ENCODE assay signal across 9 mouse cellular contexts in genomic region chr6:125364448-125364847, GRCm38 (mm10). TPM values are rescaled to one million over a fixed set of nuclear protein-coding genes. Genes with fewer than 3 reads are reported as not detected.
A peak's percentile ranks its signal among the peaks of the same experiment; 100 is the strongest.
DNase-seq lines count a peak whose midpoint lies in the region; ATAC-seq lines count a peak whose summit lies in the region.
"Had no signal": no experiment of that assay in that cellular context is flagged by ENCODE, and none has a peak within 500 bp of the region (broad histone marks: within the 10 kb centered on the region; RNA-seq: fewer than 3 reads in every experiment).

No protein-coding gene starts in this region.

- no peak overlapping the region for H3K9ac ChIP-seq in forebrain, embryonic 15.5 days (replicated peaks)
- no peak overlapping the region for H3K9ac ChIP-seq in midbrain, embryonic 11.5 days (ENCODE audit: low read length)
- no peak overlapping the region for H3K9ac ChIP-seq in kidney, embryonic 14.5 days (ENCODE audit: low read depth, low read length)
- H3K9ac ChIP-seq in stomach, embryonic 15.5 days, result no peak overlapping the region
- H3K9ac ChIP-seq: forebrain, embryonic 13.5 days had no signal

- H3K4me3 ChIP-seq in forebrain, embryonic 10.5 days, result peak overlapping the region; percentile 6; the same call in 1 of the 2 replicates
- H3K4me3 ChIP-seq in forebrain, embryonic 15.5 days, result no peak overlapping the region
- H3K4me3 ChIP-seq in midbrain, embryonic 11.5 days (ENCODE audit: low read depth, low read length), result no peak overlapping the region
- no peak overlapping the region for H3K4me3 ChIP-seq in midbrain, embryonic 10.5 days
- no peak overlapping the region for H3K4me3 ChIP-seq in kidney, embryonic 14.5 days (ENCODE audit: low read length)
- H3K4me3 ChIP-seq in stomach, embryonic 15.5 days (replicated peaks), result no peak overlapping the region
- H3K4me3 ChIP-seq: forebrain, embryonic 13.5 days had no signal

- WGBS in forebrain, embryonic 10.5 days, result 9% methylated on average over 8 of the region's 8 CpGs
- WGBS in forebrain, embryonic 15.5 days, result 3% methylated on average over 8 of the region's 8 CpGs
- 8% methylated on average over 8 of the region's 8 CpGs for WGBS in midbrain, embryonic 11.5 days
- WGBS in midbrain, embryonic 10.5 days, result 4% methylated on average over 8 of the region's 8 CpGs
- 6% methylated on average over 8 of the region's 8 CpGs for WGBS in kidney, embryonic 14.5 days
- WGBS in stomach, embryonic 15.5 days, result 6% methylated on average over 8 of the region's 8 CpGs

- no peak for ATAC-seq in forebrain, embryonic 15.5 days (replicated peaks)
- no peak for ATAC-seq in midbrain, embryonic 11.5 days (ENCODE audit: low FRiP score)
- ATAC-seq in kidney, embryonic 14.5 days (ENCODE audit: low FRiP score, low TSS enrichment), result peak; percentile 29; the same call in 1 of the 2 replicates
- ATAC-seq in stomach, embryonic 15.5 days (ENCODE audit: insufficient read depth, low FRiP score, low read depth), result no peak
- ATAC-seq: forebrain, embryonic 13.5 days had no signal

- H3K36me3 ChIP-seq in forebrain, embryonic 10.5 days (replicated peaks), result peaks cover 18% of the 10 kb centered on the region
- no peaks in the 10 kb centered on the region for H3K36me3 ChIP-seq in forebrain, embryonic 15.5 days
- no peaks in the 10 kb centered on the region for H3K36me3 ChIP-seq in midbrain, embryonic 11.5 days (ENCODE audit: control insufficient read depth, insufficient read depth, low read length)
- peaks cover 4% of the 10 kb centered on the region; the same call in 1 of the 2 replicates for H3K36me3 ChIP-seq in midbrain, embryonic 10.5 days
- H3K36me3 ChIP-seq in kidney, embryonic 14.5 days (ENCODE audit: control insufficient read depth, insufficient read depth, low read length), result peaks cover 23% of the 10 kb centered on the region
- H3K36me3 ChIP-seq in stomach, embryonic 15.5 days, result peaks cover 7% of the 10 kb centered on the region

- no peaks in the 10 kb centered on the region for H3K9me3 ChIP-seq in forebrain, embryonic 10.5 days
- no peaks in the 10 kb centered on the region for H3K9me3 ChIP-seq in forebrain, embryonic 15.5 days
- no peaks in the 10 kb centered on the region for H3K9me3 ChIP-seq in midbrain, embryonic 11.5 days (ENCODE audit: control insufficient read depth, low read length)
- H3K9me3 ChIP-seq in midbrain, embryonic 10.5 days (replicated peaks), result no peaks in the 10 kb centered on the region
- H3K9me3 ChIP-seq in kidney, embryonic 14.5 days (ENCODE audit: control insufficient read depth, low read length), result no peaks in the 10 kb centered on the region
- H3K9me3 ChIP-seq in stomach, embryonic 15.5 days, result no peaks in the 10 kb centered on the region
- H3K9me3 ChIP-seq: forebrain, embryonic 13.5 days had no signal

- peaks cover 66% of the 10 kb centered on the region for H3K27me3 ChIP-seq in forebrain, embryonic 10.5 days (ENCODE audit: poor library complexity, severe bottlenecking)
- peaks cover 28% of the 10 kb centered on the region for H3K27me3 ChIP-seq in forebrain, embryonic 15.5 days
- peaks cover 30% of the 10 kb centered on the region for H3K27me3 ChIP-seq in midbrain, embryonic 11.5 days (ENCODE audit: control insufficient read depth, insufficient read depth, low read length)
- H3K27me3 ChIP-seq in midbrain, embryonic 10.5 days (ENCODE audit: low read depth, poor library complexity, severe bottlenecking), result peaks cover 64% of the 10 kb centered on the region
- H3K27me3 ChIP-seq in kidney, embryonic 14.5 days (ENCODE audit: control insufficient read depth, insufficient read depth, low read length), result peaks cover 4% of the 10 kb centered on the region
- H3K27me3 ChIP-seq in stomach, embryonic 15.5 days (replicated peaks), result no peaks in the 10 kb centered on the region

- no peak for DNase-seq in forebrain, embryonic 10.5 days (ENCODE audit: extremely low spot score, low spot score)
- no peak for DNase-seq in midbrain, embryonic 11.5 days (ENCODE audit: low spot score, missing footprints)
- DNase-seq in midbrain, embryonic 10.5 days (ENCODE audit: low spot score), result no peak
- DNase-seq in spleen, postnatal 14 days (ENCODE audit: low spot score in 2 of 2), result no peak
- no peak for DNase-seq in right cerebral cortex, adult 2 months (ENCODE audit: low spot score in 2 of 2)

- H3K27ac ChIP-seq in forebrain, embryonic 10.5 days, result no peak overlapping the region
- H3K27ac ChIP-seq in forebrain, embryonic 15.5 days (replicated peaks), result no peak overlapping the region
- no peak overlapping the region for H3K27ac ChIP-seq in midbrain, embryonic 11.5 days (ENCODE audit: low read depth, low read length)
- no peak overlapping the region for H3K27ac ChIP-seq in midbrain, embryonic 10.5 days (replicated peaks)
- H3K27ac ChIP-seq in kidney, embryonic 14.5 days (ENCODE audit: low read depth, low read length), result no peak overlapping the region
- H3K27ac ChIP-seq in stomach, embryonic 15.5 days, result 0 out of 2 replicates have a peak overlapping the region, but pooled peaks have one; percentile 6
- H3K27ac ChIP-seq: forebrain, embryonic 13.5 days had no signal

- H3K4me1 ChIP-seq in forebrain, embryonic 10.5 days, result peaks cover 61% of the 10 kb centered on the region
- peaks cover 14% of the 10 kb centered on the region for H3K4me1 ChIP-seq in forebrain, embryonic 15.5 days
- H3K4me1 ChIP-seq in midbrain, embryonic 11.5 days (ENCODE audit: control insufficient read depth, insufficient read depth, low read length), result peaks cover 9% of the 10 kb centered on the region
- peaks cover 55% of the 10 kb centered on the region for H3K4me1 ChIP-seq in midbrain, embryonic 10.5 days
- H3K4me1 ChIP-seq in kidney, embryonic 14.5 days (ENCODE audit: control insufficient read depth, insufficient read depth, low read length), result peaks cover 12% of the 10 kb centered on the region
- peaks cover 40% of the 10 kb centered on the region for H3K4me1 ChIP-seq in stomach, embryonic 15.5 days

- no peak overlapping the region for H3K4me2 ChIP-seq in forebrain, embryonic 15.5 days (replicated peaks)
- peak overlapping the region; percentile 9; the same call in 1 of the 2 replicates for H3K4me2 ChIP-seq in midbrain, embryonic 11.5 days
- H3K4me2 ChIP-seq in kidney, embryonic 14.5 days (replicated peaks; ENCODE audit: low read depth, low read length), result no peak overlapping the region
- H3K4me2 ChIP-seq in stomach, embryonic 15.5 days, result peak overlapping the region; percentile 4; the same call in 1 of the 2 replicates
- H3K4me2 ChIP-seq: forebrain, embryonic 13.5 days had no signal

RNA-seq across cellular contexts. Expression of gene Tnfrsf1a, which starts 15.3 kb away (rescaled TPM):
- polyA plus RNA-seq in forebrain, embryonic 10.5 days (2016; fragmentation: Nextera tagmentation; extraction: Ambion mirVana), result 24.1 and 24.4 TPM in 2 replicates
- polyA plus RNA-seq in forebrain, embryonic 15.5 days (2015; fragmentation: Nextera tagmentation; extraction: Ambion mirVana), result 11.3 and 13.0 TPM in 2 replicates
- polyA plus RNA-seq in midbrain, embryonic 11.5 days (2014; fragmentation: Nextera tagmentation; extraction: Ambion mirVana), result 19.0 and 19.2 TPM in 2 replicates
- polyA plus RNA-seq in midbrain, embryonic 10.5 days (2016; fragmentation: Nextera tagmentation; extraction: Ambion mirVana), result 21.7 and 24.5 TPM in 2 replicates
- polyA plus RNA-seq in kidney, embryonic 14.5 days (2014; fragmentation: Nextera tagmentation; extraction: Ambion mirVana), result 67.1 and 69.3 TPM in 2 replicates
- polyA plus RNA-seq in stomach, embryonic 15.5 days (2015; fragmentation: Nextera tagmentation; extraction: Ambion mirVana), result 67.6 and 69.5 TPM in 2 replicates

RNA-seq across cellular contexts. Expression of gene Plekhg6, which starts 16.1 kb away (rescaled TPM):
- 0.07 TPM in 2 replicates for polyA plus RNA-seq in forebrain, embryonic 10.5 days (2016; fragmentation: Nextera tagmentation; extraction: Ambion mirVana)
- 0.06 and 0.10 TPM in 2 replicates for polyA plus RNA-seq in forebrain, embryonic 15.5 days (2015; fragmentation: Nextera tagmentation; extraction: Ambion mirVana)
- polyA plus RNA-seq in midbrain, embryonic 11.5 days (2014; fragmentation: Nextera tagmentation; extraction: Ambion mirVana), result not detected in 2 replicates
- polyA plus RNA-seq in midbrain, embryonic 10.5 days (2016; fragmentation: Nextera tagmentation; extraction: Ambion mirVana), result 0.12 and 0.15 TPM in 2 replicates
- 3.8 and 6.1 TPM in 2 replicates for polyA plus RNA-seq in kidney, embryonic 14.5 days (2014; fragmentation: Nextera tagmentation; extraction: Ambion mirVana)
- polyA plus RNA-seq in stomach, embryonic 15.5 days (2015; fragmentation: Nextera tagmentation; extraction: Ambion mirVana), result 3.1 and 3.9 TPM in 2 replicates

RNA-seq across cellular contexts. Expression of gene Scnn1a, which starts 44.0 kb away (rescaled TPM):
- polyA plus RNA-seq in forebrain, embryonic 10.5 days (2016; fragmentation: Nextera tagmentation; extraction: Ambion mirVana), result 0.20 and 0.30 TPM in 2 replicates
- 0.20 and 0.25 TPM in 2 replicates for polyA plus RNA-seq in forebrain, embryonic 15.5 days (2015; fragmentation: Nextera tagmentation; extraction: Ambion mirVana)
- polyA plus RNA-seq in midbrain, embryonic 11.5 days (2014; fragmentation: Nextera tagmentation; extraction: Ambion mirVana), result 0.33 and 0.77 TPM in 2 replicates
- 0.25 and 0.48 TPM in 2 replicates for polyA plus RNA-seq in midbrain, embryonic 10.5 days (2016; fragmentation: Nextera tagmentation; extraction: Ambion mirVana)
- polyA plus RNA-seq in kidney, embryonic 14.5 days (2014; fragmentation: Nextera tagmentation; extraction: Ambion mirVana), result 2.5 and 3.3 TPM in 2 replicates
- polyA plus RNA-seq in stomach, embryonic 15.5 days (2015; fragmentation: Nextera tagmentation; extraction: Ambion mirVana), result 3.1 and 3.8 TPM in 2 replicates

RNA-seq across cellular contexts. Expression of gene Ltbr, which starts 50.8 kb away (rescaled TPM):
- 16.1 and 17.2 TPM in 2 replicates for polyA plus RNA-seq in forebrain, embryonic 10.5 days (2016; fragmentation: Nextera tagmentation; extraction: Ambion mirVana)
- 10.8 and 11.5 TPM in 2 replicates for polyA plus RNA-seq in forebrain, embryonic 15.5 days (2015; fragmentation: Nextera tagmentation; extraction: Ambion mirVana)
- polyA plus RNA-seq in midbrain, embryonic 11.5 days (2014; fragmentation: Nextera tagmentation; extraction: Ambion mirVana), result 18.0 and 19.7 TPM in 2 replicates
- polyA plus RNA-seq in midbrain, embryonic 10.5 days (2016; fragmentation: Nextera tagmentation; extraction: Ambion mirVana), result 21.2 and 23.5 TPM in 2 replicates
- 54.0 and 54.3 TPM in 2 replicates for polyA plus RNA-seq in kidney, embryonic 14.5 days (2014; fragmentation: Nextera tagmentation; extraction: Ambion mirVana)
- 62.7 and 64.5 TPM in 2 replicates for polyA plus RNA-seq in stomach, embryonic 15.5 days (2015; fragmentation: Nextera tagmentation; extraction: Ambion mirVana)

Comparison
In these comparisons a context has a peak if more than half of its experiments do, and no peak if none do; other contexts are left out.
1. H3K4me2 ChIP-seq: peak in midbrain, embryonic 11.5 days (single experiment) and stomach, embryonic 15.5 days (single experiment); none in forebrain, embryonic 15.5 days (single experiment) and kidney, embryonic 14.5 days (single experiment).